In genomic region chr5:32820471-32820870, GRCm38 (mm10) we compare ENCODE assay signal across 16 mouse cellular contexts. TPM values are rescaled to one million over a fixed set of nuclear protein-coding genes. Genes with fewer than 3 reads are reported as not detected.
A peak's percentile ranks its signal among the peaks of the same experiment; 100 is the strongest.
DNase-seq lines count a peak whose midpoint lies in the region.
"Had no signal": no experiment of that assay in that cellular context is flagged by ENCODE, and none has a peak within 500 bp of the region (broad histone marks: within the 10 kb centered on the region; RNA-seq: fewer than 3 reads in every experiment).

No protein-coding gene starts in this region.

- DNase-seq in layer of hippocampus, adult 18-20 months (ENCODE audit: low spot score in 2 of 2) = peak; percentile 40 to 69
- peak; percentile 56 for DNase-seq in layer of hippocampus, adult 9-11 months
- peak; percentile 51 to 56 for DNase-seq in layer of hippocampus, postnatal 36 days
- DNase-seq in neural tube, embryonic 10.5 days (ENCODE audit: extremely low spot score, low spot score) = no peak
- DNase-seq in kidney, adult 8-10 months = no peak
- DNase-seq in lung, postnatal 36 days = no peak
- DNase-seq: adrenal gland, adult 2 months; adrenal gland, postnatal 36 days; cerebellum, adult 11 months; cerebellum, adult 9-10 months; cerebellum, postnatal 25 days; heart, adult 18-20 months; heart, postnatal 10 days; heart, postnatal 4 days had no signal

RNA-seq across cellular contexts. Expression of gene Gm20671, which starts 6.4 kb away (rescaled TPM):
- not detected for total RNA-seq in layer of hippocampus, adult 18-20 months (2021)
- not detected for total RNA-seq in layer of hippocampus, postnatal 36 days (2021)
- total RNA-seq: adrenal gland, postnatal 36 days; ES-E14; gastrocnemius, postnatal 4 days; heart, postnatal 4 days had no signal

RNA-seq across cellular contexts. Expression of gene Prr14l, which starts 33.6 kb away (rescaled TPM):
- 10 to 100 TPM; 48.0 to 48.8 TPM for total RNA-seq in layer of hippocampus, adult 18-20 months (2021)
- total RNA-seq in layer of hippocampus, postnatal 36 days (2021) = 10 to 100 TPM; 54.6 to 58.2 TPM

RNA-seq across cellular contexts. Expression of gene Pisd, which starts 35.0 kb away (rescaled TPM):
- total RNA-seq in layer of hippocampus, adult 18-20 months (2021) = 10 to 100 TPM; 62.2 to 62.9 TPM
- total RNA-seq in layer of hippocampus, postnatal 36 days (2021) = 10 to 100 TPM; 64.1 to 68.3 TPM

RNA-seq across cellular contexts. Expression of gene Depdc5, which starts 43.0 kb away (rescaled TPM):
- 10 to 100 TPM; 69.8 to 74.9 TPM for total RNA-seq in layer of hippocampus, adult 18-20 months (2021)
- 10 to 100 TPM; 64.3 to 69.0 TPM for total RNA-seq in layer of hippocampus, postnatal 36 days (2021)

Comparison
In these comparisons a context has a peak if more than half of its experiments do, and no peak if none do; other contexts are left out.
1. DNase-seq: peak in layer of hippocampus, adult 18-20 months (2 of 2), layer of hippocampus, adult 9-11 months (single experiment) and layer of hippocampus, postnatal 36 days (2 of 2); none in neural tube, embryonic 10.5 days (single experiment), kidney, adult 8-10 months (0 of 2) and lung, postnatal 36 days (single experiment).